ENCODE assay signal across 11 mouse cellular contexts in genomic region chr3:101667186-101667585, GRCm38 (mm10).
DNase-seq lines count a peak whose midpoint lies in the region; ATAC-seq and TF ChIP-seq lines count a peak whose summit lies in the region.
"Had no signal": no experiment of that assay in that cellular context is flagged by ENCODE, and none has a peak within 500 bp of the region (broad histone marks: within the 10 kb centered on the region; RNA-seq: fewer than 3 reads in every experiment).

No protein-coding gene starts in this region.

- 34% methylated on average over 4 of the region's 4 CpGs for WGBS in hindbrain, embryonic 16.5 days
- WGBS in hindbrain, embryonic 14.5 days: 38% methylated on average over 4 of the region's 4 CpGs
- WGBS in stomach, embryonic 14.5 days: 52% methylated on average over 4 of the region's 4 CpGs
- 89% methylated on average over 4 of the region's 4 CpGs for WGBS in heart, adult 2 months

- TF ChIP-seq CTCF in heart, adult 2 months (IDR thresholded peaks at IDR 0.05): no peak

- no peak for TF ChIP-seq EP300 in heart, adult 2 months (IDR thresholded peaks at IDR 0.05; ENCODE audit: insufficient read depth, low read depth, low read length)

- H3K36me3 ChIP-seq in hindbrain, embryonic 16.5 days (ENCODE audit: control insufficient read depth, insufficient read depth, low read length): no peaks in the 10 kb centered on the region
- no peaks in the 10 kb centered on the region for H3K36me3 ChIP-seq in hindbrain, embryonic 14.5 days (replicated peaks; ENCODE audit: control insufficient read depth, insufficient read depth)
- no peaks in the 10 kb centered on the region for H3K36me3 ChIP-seq in stomach, embryonic 14.5 days (ENCODE audit: control insufficient read depth, insufficient read depth, low read length)
- H3K36me3 ChIP-seq in heart, adult 2 months (ENCODE audit: control insufficient read depth, insufficient read depth, low read length): no peaks in the 10 kb centered on the region; the same call in 1 of the 2 replicates

- H3K9ac ChIP-seq in hindbrain, embryonic 16.5 days (ENCODE audit: low read depth, low read length): 0 out of 2 replicates have a peak overlapping the region, but pooled peaks have one; percentile 11
- H3K9ac ChIP-seq in hindbrain, embryonic 14.5 days: no peak overlapping the region
- H3K9ac ChIP-seq in stomach, embryonic 14.5 days (replicated peaks; ENCODE audit: low read depth, low read length): no peak overlapping the region
- no peak overlapping the region for H3K9ac ChIP-seq in heart, adult 2 months (ENCODE audit: low read depth, low read length)

- no peak for TF ChIP-seq POLR2A in heart, adult 2 months (IDR thresholded peaks at IDR 0.05; ENCODE audit: insufficient read depth, low read depth, low read length)

- no peak overlapping the region for H3K4me2 ChIP-seq in hindbrain, embryonic 16.5 days (ENCODE audit: low read length)
- no peak overlapping the region for H3K4me2 ChIP-seq in hindbrain, embryonic 14.5 days (replicated peaks)
- peak overlapping the region; percentile 23 for H3K4me2 ChIP-seq in stomach, embryonic 14.5 days (replicated peaks; ENCODE audit: low read depth, low read length)

- DNase-seq in hindbrain, embryonic 14.5 days (ENCODE audit: low spot score): no peak
- DNase-seq in kidney, adult 8-10 months: peak; percentile 58 to 86
- DNase-seq in lung, adult 18-20 months: peak; percentile 63 to 84
- DNase-seq in thymus, postnatal 36 days: no peak
- no peak for DNase-seq in heart, adult 2 months
- no peak for DNase-seq in gastrocnemius, adult 18-20 months (ENCODE audit: low spot score)
- DNase-seq: B cell, adult 2 months; left cerebral cortex, postnatal 4 days; right cerebral cortex, postnatal 25 days had no signal

- no peaks in the 10 kb centered on the region for H3K79me2 ChIP-seq in heart, adult 2 months (replicated peaks; ENCODE audit: control insufficient read depth, insufficient read depth, low read length)

- ATAC-seq in hindbrain, embryonic 16.5 days: no peak
- no peak for ATAC-seq in hindbrain, embryonic 14.5 days (ENCODE audit: low FRiP score)
- peak; percentile 94 for ATAC-seq in stomach, embryonic 14.5 days (ENCODE audit: insufficient number of reproducible peaks, insufficient read depth, low FRiP score, low read depth)

- no peak overlapping the region for H3K27ac ChIP-seq in hindbrain, embryonic 16.5 days (ENCODE audit: low read depth, low read length)
- no peak overlapping the region for H3K27ac ChIP-seq in hindbrain, embryonic 14.5 days
- H3K27ac ChIP-seq in stomach, embryonic 14.5 days (ENCODE audit: low read length): peak overlapping the region; percentile 79
- no peak overlapping the region for H3K27ac ChIP-seq in heart, adult 2 months

- no peaks in the 10 kb centered on the region for H3K27me3 ChIP-seq in hindbrain, embryonic 16.5 days (replicated peaks; ENCODE audit: control insufficient read depth, insufficient read depth, low read length)
- no peaks in the 10 kb centered on the region for H3K27me3 ChIP-seq in hindbrain, embryonic 14.5 days (ENCODE audit: control insufficient read depth, insufficient read depth, low read length)
- H3K27me3 ChIP-seq in stomach, embryonic 14.5 days (ENCODE audit: control insufficient read depth, insufficient read depth, low read length): no peaks in the 10 kb centered on the region
- no peaks in the 10 kb centered on the region for H3K27me3 ChIP-seq in heart, adult 2 months (ENCODE audit: control insufficient read depth, insufficient read depth, low read length)

- H3K4me1 ChIP-seq in hindbrain, embryonic 16.5 days (ENCODE audit: control insufficient read depth, insufficient read depth, low read depth, low read length): peaks cover 7% of the 10 kb centered on the region
- H3K4me1 ChIP-seq in hindbrain, embryonic 14.5 days (replicated peaks; ENCODE audit: control insufficient read depth, insufficient read depth, low read length): 0 out of 2 replicates have a peak, but pooled peaks cover 5% of the 10 kb centered on the region
- no peaks in the 10 kb centered on the region for H3K4me1 ChIP-seq in stomach, embryonic 14.5 days (ENCODE audit: control insufficient read depth, insufficient read depth, low read length)
- peaks cover 4% of the 10 kb centered on the region for H3K4me1 ChIP-seq in heart, adult 2 months (ENCODE audit: control insufficient read depth, insufficient read depth, low read length)

- no peaks in the 10 kb centered on the region for H3K9me3 ChIP-seq in hindbrain, embryonic 16.5 days (ENCODE audit: control insufficient read depth, low read length)
- no peaks in the 10 kb centered on the region for H3K9me3 ChIP-seq in hindbrain, embryonic 14.5 days (ENCODE audit: control insufficient read depth, low read length)
- H3K9me3 ChIP-seq in stomach, embryonic 14.5 days (ENCODE audit: control insufficient read depth, low read depth, low read length): no peaks in the 10 kb centered on the region

- intact Hi-C loops in heart, adult 2 months (cut with DNase I): no loop called here

- no peak overlapping the region for H3K4me3 ChIP-seq in hindbrain, embryonic 16.5 days (ENCODE audit: low read length)
- no peak overlapping the region for H3K4me3 ChIP-seq in hindbrain, embryonic 14.5 days (replicated peaks; ENCODE audit: low read length)
- no peak overlapping the region for H3K4me3 ChIP-seq in stomach, embryonic 14.5 days (ENCODE audit: low read depth, low read length)
- no peak overlapping the region for H3K4me3 ChIP-seq in heart, adult 2 months

Comparison
In these comparisons a context has a peak if more than half of its experiments do, and no peak if none do; other contexts are left out.
1. DNase-seq: peak in kidney, adult 8-10 months (2 of 2) and lung, adult 18-20 months (2 of 2); none in hindbrain, embryonic 14.5 days (single experiment), thymus, postnatal 36 days (0 of 2), heart, adult 2 months (0 of 2) and gastrocnemius, adult 18-20 months (single experiment).